Mouse (Mus musculus) CH12.LX (cell line): ENCODE results near the gene Dapk3. TPM values are rescaled to one million over a fixed set of nuclear protein-coding genes. Genes with fewer than 3 reads are reported as not detected.

Source experiments
- DNase-seq: peaks from one replicate; pipeline ENCODE4 v3.0.0-alpha.2; 2013; ENCODE audit errors: extremely low read depth
- H3K27ac ChIP-seq: 2 replicates; pipeline ENCODE4 v1.5.1; 2012; ENCODE audit warnings: low read depth, mild to moderate bottlenecking, control low read depth, moderate library complexity; ENCODE audit not compliant: insufficient read depth
- H3K27me3 ChIP-seq: replicated peaks from 2 replicates; pipeline ENCODE3; 2012; ENCODE audit warnings: inconsistent platforms
- H3K36me3 ChIP-seq, 2 experiments: replicated peaks in 1 of 2; 2 replicates each; pipeline versions ENCODE3 to v1.6.1; 2012; ENCODE audit warnings: inconsistent platforms in 1 of 2, low read length in 1 of 2, mild to moderate bottlenecking in 1 of 2, mixed read lengths in 1 of 2, moderate library complexity in 1 of 2; ENCODE audit not compliant: control insufficient read depth in 1 of 2, insufficient read depth in 1 of 2
- H3K4me1 ChIP-seq, 2 experiments: 2 replicates each; pipeline ENCODE4 v1.6.1; 2012; ENCODE audit warnings: inconsistent platforms in 1 of 2, moderate library complexity in 1 of 2; ENCODE audit not compliant: insufficient read depth in 2 of 2, control insufficient read depth in 1 of 2
- H3K4me2 ChIP-seq: 2 replicates; pipeline ENCODE4 v1.6.1; 2012; ENCODE audit warnings: low read depth, mild to moderate bottlenecking, control low read depth; ENCODE audit not compliant: poor library complexity, insufficient read depth, severe bottlenecking
- H3K4me3 ChIP-seq, 3 experiments: fragments of 150-350 bp in 1 of 3; sonication (generic) in 1 of 3; replicated peaks in 1 of 3; 2 replicates each; pipeline versions ENCODE3 to v1.5.1; 2011 to 2012; ENCODE audit warnings: low read depth in 2 of 3, low read length in 2 of 3, mild to moderate bottlenecking in 2 of 3, moderate library complexity in 2 of 3, control low read depth in 1 of 3, improper control_type of control experiment in 1 of 3, inconsistent platforms in 1 of 3, mixed read lengths in 1 of 3; ENCODE audit not compliant: poor library complexity in 1 of 3
- H3K79me2 ChIP-seq: replicated peaks from 2 replicates; pipeline ENCODE4 v1.6.1; 2012; ENCODE audit warnings: mild to moderate bottlenecking, moderate library complexity; ENCODE audit not compliant: control insufficient read depth, poor library complexity, insufficient read depth, severe bottlenecking; ENCODE audit errors: extremely low read depth
- H3K9ac ChIP-seq: 2 replicates; pipeline ENCODE4 v1.6.1; 2012; ENCODE audit warnings: low read depth, mild to moderate bottlenecking, control low read depth, moderate library complexity; ENCODE audit not compliant: insufficient read depth
- H3K9me3 ChIP-seq: replicated peaks from 2 replicates; pipeline ENCODE3; 2012; ENCODE audit warnings: low read length, inconsistent platforms, mixed read lengths
- CHD1 ChIP-seq: IDR thresholded peaks from 2 replicates; pipeline ENCODE4 v1.6.1; 2012; ENCODE audit warnings: low read depth, low read length, improper control_type of control experiment, inconsistent platforms
- CTCF ChIP-seq, 2 experiments: IDR thresholded peaks in 1 of 2; conservative IDR thresholded peaks in 1 of 2; 2 replicates each; pipeline ENCODE4 v1.5.1; 2011 to 2012; ENCODE audit warnings: low read depth in 2 of 2, low read length in 2 of 2, improper control_type of control experiment in 1 of 2, inconsistent platforms in 1 of 2, mild to moderate bottlenecking in 1 of 2, moderate library complexity in 1 of 2
- ELF1 ChIP-seq: IDR thresholded peaks from 2 replicates; pipeline ENCODE4 v1.6.1; 2014; ENCODE audit warnings: low read depth, mild to moderate bottlenecking, inconsistent platforms, low read length, improper control_type of control experiment
- EP300 ChIP-seq: IDR thresholded peaks from 2 replicates; pipeline ENCODE4 v1.6.1; 2011; ENCODE audit warnings: low read length, improper control_type of control experiment
- HCFC1 ChIP-seq: IDR thresholded peaks from 2 replicates; pipeline ENCODE4 v1.6.1; 2012; ENCODE audit warnings: low read depth, mild to moderate bottlenecking, inconsistent platforms, low read length, improper control_type of control experiment
- IRF4 ChIP-seq: IDR thresholded peaks from 2 replicates; pipeline ENCODE4 v1.6.1; 2014; ENCODE audit warnings: low read depth, mild to moderate bottlenecking, inconsistent platforms, low read length, improper control_type of control experiment
- JUN ChIP-seq: IDR thresholded peaks from 2 replicates; pipeline ENCODE4 v1.6.1; 2011; ENCODE audit warnings: low read depth, mild to moderate bottlenecking, low read length, improper control_type of control experiment, moderate library complexity; ENCODE audit not compliant: insufficient read depth
- JUND ChIP-seq: conservative IDR thresholded peaks from 2 replicates; pipeline ENCODE4 v1.6.1; 2011; ENCODE audit warnings: low read depth, low read length, improper control_type of control experiment
- KAT2A ChIP-seq: IDR thresholded peaks from 2 replicates; pipeline ENCODE4 v1.6.1; 2012; ENCODE audit warnings: low read length, improper control_type of control experiment, inconsistent platforms; ENCODE audit not compliant: insufficient replicate concordance
- MAFK ChIP-seq: IDR thresholded peaks from 2 replicates; pipeline ENCODE4 v1.6.1; 2011; ENCODE audit warnings: low read length, improper control_type of control experiment; ENCODE audit not compliant: insufficient replicate concordance
- MAX ChIP-seq: IDR thresholded peaks from 2 replicates; pipeline ENCODE4 v1.6.1; 2011; ENCODE audit warnings: low read length, improper control_type of control experiment
- MEF2A ChIP-seq: IDR thresholded peaks from 2 replicates; pipeline ENCODE4 v1.6.1; 2014; ENCODE audit warnings: low read depth, mild to moderate bottlenecking, inconsistent platforms, low read length, improper control_type of control experiment, borderline replicate concordance
- MYC ChIP-seq: IDR thresholded peaks from 2 replicates; pipeline ENCODE4 v1.6.1; 2011; ENCODE audit warnings: low read depth, mild to moderate bottlenecking, improper control_type of control experiment, low read length
- NELFE ChIP-seq: IDR thresholded peaks from 2 replicates; pipeline ENCODE4 v1.6.1; 2011; ENCODE audit warnings: low read depth, low read length, improper control_type of control experiment
- NRF1 ChIP-seq: IDR thresholded peaks from 2 replicates; pipeline ENCODE4 v1.6.1; 2014; ENCODE audit warnings: low read depth, mild to moderate bottlenecking, inconsistent platforms, low read length, improper control_type of control experiment, moderate library complexity
- POLR2AphosphoS2 ChIP-seq: IDR thresholded peaks from 2 replicates; pipeline ENCODE4 v1.6.1; 2011; ENCODE audit warnings: low read depth, low read length, improper control_type of control experiment
- RAD21 ChIP-seq: IDR thresholded peaks from 2 replicates; pipeline ENCODE4 v1.6.1; 2011; ENCODE audit warnings: low read depth, mild to moderate bottlenecking, low read length, improper control_type of control experiment, moderate library complexity
- RCOR1 ChIP-seq: conservative IDR thresholded peaks from 2 replicates; pipeline ENCODE4 v1.6.1; 2012; ENCODE audit warnings: low read depth, mild to moderate bottlenecking, inconsistent platforms, low read length, improper control_type of control experiment
- SIN3A ChIP-seq: IDR thresholded peaks from 2 replicates; pipeline ENCODE4 v1.6.1; 2012; ENCODE audit warnings: low read length, improper control_type of control experiment, inconsistent platforms
- SMC3 ChIP-seq: IDR thresholded peaks from 2 replicates; pipeline ENCODE4 v1.6.1; 2011; ENCODE audit warnings: low read depth, low read length, improper control_type of control experiment
- USF1 ChIP-seq: IDR thresholded peaks from 2 replicates; pipeline ENCODE4 v1.6.1; 2014; ENCODE audit warnings: low read depth, mild to moderate bottlenecking, inconsistent platforms, low read length, improper control_type of control experiment
- dilution Hi-C: fragments of 300-500 bp; cut with MboI; formaldehyde crosslinking; loops from 2 replicates; pipeline ENCODE4 v1.14.3; 2020; ENCODE audit warnings: low sequenced_read_pairs; ENCODE audit not compliant: extremely low pct_unique_long_range_greater_than_20kb, extremely low pct_ligation_motif_present
- in situ Hi-C: fragments of 300-500 bp; cut with MboI; formaldehyde crosslinking; loops from 3 replicates; pipeline ENCODE4 v1.14.3; 2019; ENCODE audit warnings: low sequenced_read_pairs, low pct_ligation_motif_present, low pct_unique_long_range_greater_than_20kb, mixed read lengths
- polyA plus RNA-seq: library from polyadenylated mRNA; unstranded; fragments of >175 nt; gene quantifications from 2 replicates; pipeline ENCODE4 v1.2.1, GENCODE M21; 2012; ENCODE audit warnings: low read depth; ENCODE audit not compliant: insufficient read length
- total RNA-seq, 2 experiments: library from RNA; depleted of rRNA; stranded (reverse); fragments of 300-350 nt in 1 of 2; fragments of >200 nt in 1 of 2; gene quantifications; 2 replicates each; pipeline ENCODE4 v1.2.3; 2012 to 2014

Gene Dapk3
- total and polyA plus RNA-seq, 3 experiments: 25.4 to 46.2 (median 44.5) TPM

DNA sequence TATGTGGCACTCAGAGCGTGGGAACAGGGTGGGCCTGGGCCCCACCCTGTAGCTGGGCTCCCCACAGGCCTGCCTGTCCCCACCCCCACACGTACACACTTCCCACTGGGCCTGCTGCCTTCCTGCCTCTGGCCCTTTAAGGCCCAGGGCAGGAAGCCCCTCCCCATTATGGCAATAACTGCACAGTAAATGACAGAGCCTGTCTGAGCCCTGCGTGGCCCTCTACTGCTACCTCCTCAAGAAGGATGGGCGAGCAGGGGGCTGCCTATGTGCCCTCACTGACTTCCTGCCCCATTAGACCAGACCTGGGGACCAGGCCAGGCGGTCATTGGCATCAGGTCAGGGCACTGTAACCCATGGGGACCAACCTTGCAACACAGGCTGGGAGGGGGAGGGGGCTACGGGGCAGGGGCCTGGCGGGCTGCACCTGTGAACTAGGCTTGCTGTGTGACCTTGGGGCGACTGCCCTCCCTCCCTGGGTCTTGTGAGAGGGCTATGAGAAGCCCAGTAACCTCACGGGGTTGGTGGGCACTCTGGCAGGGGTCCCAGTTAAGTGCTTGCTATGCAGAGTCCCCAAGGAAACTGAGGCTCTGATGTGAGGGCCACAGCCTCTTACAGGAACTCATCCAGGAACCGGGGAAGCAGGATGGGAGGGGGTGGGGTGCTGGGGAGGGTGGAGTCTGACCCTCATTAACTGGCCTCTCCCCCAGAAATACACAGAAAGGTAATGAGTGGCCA lies 41.9 kb upstream of the Dapk3 start:
- no peak for DNase-seq
- Histone ChIP-seq H3K27me3 (no peaks in the 10 kb centered on the region), H3K79me2 (peaks cover 80% of the 10 kb centered on the region), H3K4me3 (peak overlapping the region; percentile 16 to 77 (median 36)), H3K4me2 (peak overlapping the region; percentile 77), H3K9ac (peak overlapping the region; percentile 96), H3K9me3 (no peaks in the 10 kb centered on the region), H3K4me1 (peaks cover 28 to 68% of the 10 kb centered on the region in 2 experiments), H3K36me3 (peaks cover 27 to 56% of the 10 kb centered on the region in 2 experiments), H3K27ac (no peak overlapping the region)
- no peak for TF ChIP-seq POLR2AphosphoS2
- no peak for TF ChIP-seq USF1
- no peak for TF ChIP-seq KAT2A
- TF ChIP-seq RCOR1: no peak
- no peak for TF ChIP-seq RAD21
- no peak for TF ChIP-seq SIN3A
- TF ChIP-seq IRF4: no peak
- no peak for TF ChIP-seq CHD1
- no peak for TF ChIP-seq NRF1
- no peak; the same call in 1 of the 2 replicates for TF ChIP-seq ELF1
- no peak for TF ChIP-seq JUN
- TF ChIP-seq JUND: no peak
- TF ChIP-seq MEF2A: no peak
- TF ChIP-seq MAX: no peak
- no peak for TF ChIP-seq HCFC1
- no peak for TF ChIP-seq EP300
- TF ChIP-seq SMC3: no peak
- no peak for TF ChIP-seq NELFE
- TF ChIP-seq MYC: no peak
- dilution Hi-C loops: no loop called here
- in situ Hi-C loops: no loop called here

DNA sequence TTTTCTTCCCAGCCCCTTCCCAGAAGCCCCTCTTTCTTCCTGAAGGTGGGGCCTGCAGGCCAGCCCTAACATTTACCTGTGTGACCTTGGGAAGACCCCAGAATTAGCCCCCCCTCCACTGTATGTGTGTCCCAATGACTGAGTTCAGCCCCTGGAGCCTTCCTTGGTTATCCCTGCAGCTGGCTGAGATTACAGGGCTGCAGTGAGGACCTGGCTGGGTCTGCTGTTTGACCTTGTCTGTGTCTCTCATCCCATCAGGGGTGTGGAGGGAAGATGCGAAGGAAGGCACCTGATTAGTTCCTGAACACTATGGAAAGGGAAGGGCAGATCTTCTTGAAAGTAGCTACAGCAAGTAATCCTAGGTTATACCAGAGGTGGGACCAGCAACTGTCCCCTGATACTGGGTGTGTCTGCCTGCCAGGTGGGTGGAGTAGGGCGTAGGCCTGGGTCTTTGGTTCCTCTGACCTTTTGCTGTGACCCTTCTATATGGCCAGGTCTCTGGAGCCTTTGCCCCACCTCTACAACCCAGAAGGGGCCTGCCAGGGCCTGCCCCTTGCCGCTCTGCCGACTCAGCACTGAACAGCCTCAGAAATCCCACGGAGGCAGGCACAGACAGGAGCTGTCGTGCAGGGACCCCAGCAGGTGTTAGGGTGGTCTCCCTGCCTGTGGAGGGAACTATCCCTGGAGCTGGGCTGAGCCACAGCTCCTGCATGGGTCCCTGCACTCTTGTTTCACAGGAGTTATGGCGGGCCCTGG lies 41.2 kb upstream of the Dapk3 start:
- H3K27me3 ChIP-seq: no peaks in the 10 kb centered on the region
- H3K4me2 ChIP-seq: peak overlapping the region; percentile 77
- DNase-seq: no peak
- no peak overlapping the region for H3K4me3 ChIP-seq
- 0 out of 2 replicates have a peak, but pooled peaks have one; percentile 46 for TF ChIP-seq CHD1
- TF ChIP-seq MAFK: peak; percentile 75; the same call in 1 of the 2 replicates
- 0 out of 2 replicates have a peak, but pooled peaks have one; percentile 13 for TF ChIP-seq ELF1
- no peak for TF ChIP-seq CTCF (conservative IDR thresholded peaks at IDR 0.05 in 1 of 2, IDR thresholded peaks at IDR 0.05 in 1 of 2; ENCODE audit: low read depth in 2 of 2, low read length in 2 of 2)
- H3K79me2 ChIP-seq: peaks cover 88% of the 10 kb centered on the region
- 0 out of 2 replicates have a peak overlapping the region, but pooled peaks have one; percentile 40 for H3K27ac ChIP-seq
- H3K9ac ChIP-seq: 0 out of 2 replicates have a peak overlapping the region, but pooled peaks have one; percentile 4
- peaks cover 28 to 75% of the 10 kb centered on the region in 2 experiments for H3K4me1 ChIP-seq
- no peaks in the 10 kb centered on the region for H3K9me3 ChIP-seq
- dilution Hi-C loops (no loop called here), in situ Hi-C loops (no loop called here)
- H3K36me3 ChIP-seq: peaks cover 32 to 63% of the 10 kb centered on the region in 2 experiments
